Mouse (Mus musculus) liver, embryonic 13.5 days (tissue): ENCODE data around the gene Klk13. TPM values are rescaled to one million over a fixed set of nuclear protein-coding genes. Genes with fewer than 3 reads are reported as not detected.
"Not testable (repeated sequence)": the region's sequence is repeated elsewhere in the genome, so short reads cannot be mapped to it uniquely, and the experiment has no call there.

Source experiments
- ATAC-seq: fragments of 200-750 bp; cut with Nextera tagmentation; 2 replicates; pipeline ENCODE4 v1.8.0; 2017; ENCODE audit warnings: low read depth, mild to moderate bottlenecking, moderate number of reproducible peaks, moderate library complexity
- DNase-seq: peaks from one replicate; pipeline ENCODE4 v3.0.0; 2022
- H3K27ac ChIP-seq: fragments of 300-500 bp; sonication (generic); 2 replicates; pipeline ENCODE4 v1.5.1; 2015; ENCODE audit warnings: moderate library complexity, mild to moderate bottlenecking, inconsistent platforms
- H3K27me3 ChIP-seq: fragments of 300-500 bp; sonication (generic); 2 replicates; pipeline ENCODE4 v1.6.1; 2015; ENCODE audit warnings: mild to moderate bottlenecking, inconsistent platforms
- H3K36me3 ChIP-seq: fragments of 300-500 bp; sonication (generic); 2 replicates; pipeline ENCODE4 v1.6.1; 2015; ENCODE audit warnings: mild to moderate bottlenecking, inconsistent platforms
- H3K4me1 ChIP-seq: fragments of 300-500 bp; sonication (generic); replicated peaks from 2 replicates; pipeline ENCODE4 v1.6.1; 2015; ENCODE audit warnings: inconsistent platforms
- H3K4me2 ChIP-seq: fragments of 300-500 bp; sonication (generic); 2 replicates; pipeline ENCODE4 v1.6.1; 2015; ENCODE audit warnings: inconsistent platforms, mild to moderate bottlenecking, moderate library complexity
- H3K4me3 ChIP-seq: fragments of 300-500 bp; sonication (generic); replicated peaks from 2 replicates; pipeline ENCODE4 v1.5.1; 2015; ENCODE audit warnings: mild to moderate bottlenecking, inconsistent platforms
- H3K9ac ChIP-seq: fragments of 300-500 bp; sonication (generic); 2 replicates; pipeline ENCODE4 v1.6.1; 2015; ENCODE audit warnings: mild to moderate bottlenecking, inconsistent platforms
- H3K9me3 ChIP-seq: fragments of 300-500 bp; sonication (generic); replicated peaks from 2 replicates; pipeline ENCODE4 v1.6.1; 2016; ENCODE audit warnings: inconsistent platforms
- WGBS: fragments of 180-500 bp; shearing (Covaris S2); methylation state at CpG from one replicate; pipeline ENCODE4 v1.1.7; 2015; ENCODE audit not compliant: insufficient replicate concordance; 5-methylcytosine and 5-hydroxymethylcytosine counted together
- polyA plus RNA-seq: library from polyadenylated mRNA; unstranded; fragments of >200 nt; fragmentation: Nextera tagmentation; extraction: Ambion mirVana; gene quantifications from 2 replicates; pipeline ENCODE4 v1.2.1, GENCODE M21; 2015

Klk13 gene
- polyA plus RNA-seq, result not detected in 2 replicates

DNA sequence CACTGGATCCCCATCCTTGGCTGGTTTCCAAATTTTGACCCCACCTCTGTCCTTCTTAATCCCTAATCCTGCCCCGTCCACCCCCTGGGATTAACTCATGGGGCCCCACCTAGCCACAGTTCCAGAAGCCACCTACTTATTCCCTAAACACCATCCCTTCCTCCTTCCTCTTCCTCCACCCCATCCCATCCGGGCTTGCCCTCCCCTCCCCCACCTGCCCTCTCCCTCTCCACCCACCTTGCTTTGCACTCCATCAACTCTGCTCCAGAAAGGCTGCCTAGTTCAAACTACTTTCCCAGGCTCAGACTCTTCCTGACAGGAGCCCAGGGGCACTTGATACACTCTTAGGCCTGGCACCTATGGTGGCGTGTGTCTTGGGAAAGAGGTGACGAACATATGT lies at the start of gene Klk13:
TSS of gene Klk13 (plus strand) at position 301 of the 400 bp plus-strand sequence.
- DNase-seq (no peak), ATAC-seq (no peak)
- Histone ChIP-seq H3K4me3 (no peak within 1 kb of the TSS), H3K4me2 (no peak within 1 kb of the TSS), H3K27ac (no peak within 1 kb of the TSS), H3K36me3 (no peaks in the 10 kb centered on the region), H3K9me3 (no peaks in the 10 kb centered on the region), H3K9ac (no peak within 1 kb of the TSS), H3K4me1 (no peaks in the 10 kb centered on the region), H3K27me3 (no peaks in the 10 kb centered on the region)
- WGBS, result 37% methylated on average over 4 of the region's 4 CpGs

DNA sequence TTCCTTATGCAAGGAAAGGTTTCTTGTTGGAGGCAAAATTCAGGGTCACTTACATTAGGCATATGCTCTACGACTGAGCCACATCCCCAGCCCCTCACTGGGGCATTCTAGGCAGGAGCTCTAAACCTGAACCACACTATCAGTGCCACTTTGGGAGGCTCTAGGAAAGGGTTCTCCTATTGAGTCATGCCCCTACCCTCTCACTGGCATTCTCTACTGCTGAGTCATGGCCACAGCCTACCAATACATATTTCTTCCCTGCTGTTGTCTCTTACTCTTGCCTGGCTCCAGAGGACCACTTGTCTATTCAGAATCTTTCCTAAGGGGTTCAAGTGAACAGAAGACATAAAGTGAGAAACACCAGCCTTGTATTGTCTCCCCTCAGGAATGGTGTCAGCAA lies 49.6 kb upstream of the Klk13 start:
- no peak for ATAC-seq
- WGBS, result 57% methylated on average over 1 of the region's 1 CpGs
- H3K9me3 ChIP-seq, result no peaks in the 10 kb centered on the region

DNA sequence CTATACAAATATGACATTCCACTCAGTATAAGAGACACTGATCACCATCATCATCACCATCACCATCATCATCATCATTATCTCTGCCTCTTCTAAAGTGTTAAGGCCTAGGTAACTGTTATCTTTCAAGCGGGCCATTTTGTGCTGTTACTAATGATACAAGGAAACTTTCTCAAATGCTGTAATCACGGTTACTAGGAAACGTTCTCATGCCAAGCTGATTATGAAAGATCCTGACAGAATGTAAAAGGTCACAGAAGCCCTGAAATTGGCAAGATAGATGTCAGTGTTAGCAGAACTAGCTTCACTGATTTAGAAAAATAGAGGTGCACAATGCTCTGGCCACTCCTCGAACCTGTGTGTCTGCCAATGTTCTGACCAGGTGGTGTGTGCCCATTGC lies 45.1 kb upstream of the Klk13 start:
- not testable (repeated sequence) for H3K4me3 ChIP-seq, H3K4me1 ChIP-seq, H3K4me2 ChIP-seq, H3K27me3 ChIP-seq, DNase-seq, ATAC-seq, H3K27ac ChIP-seq, H3K9ac ChIP-seq, H3K9me3 ChIP-seq, H3K36me3 ChIP-seq
- WGBS, result 69% methylated on average over 4 of the region's 4 CpGs

More for the DNA sequence above, 49.6 kb upstream of the Klk13 start:
- H3K36me3 ChIP-seq, result no peaks in the 10 kb centered on the region
- H3K27me3 ChIP-seq, result no peaks in the 10 kb centered on the region
- DNase-seq, result no peak
- no peak overlapping the region for H3K27ac ChIP-seq
- no peak overlapping the region for H3K9ac ChIP-seq
- no peaks in the 10 kb centered on the region for H3K4me1 ChIP-seq
- H3K4me2 ChIP-seq, result no peak overlapping the region
- no peak overlapping the region for H3K4me3 ChIP-seq

DNA sequence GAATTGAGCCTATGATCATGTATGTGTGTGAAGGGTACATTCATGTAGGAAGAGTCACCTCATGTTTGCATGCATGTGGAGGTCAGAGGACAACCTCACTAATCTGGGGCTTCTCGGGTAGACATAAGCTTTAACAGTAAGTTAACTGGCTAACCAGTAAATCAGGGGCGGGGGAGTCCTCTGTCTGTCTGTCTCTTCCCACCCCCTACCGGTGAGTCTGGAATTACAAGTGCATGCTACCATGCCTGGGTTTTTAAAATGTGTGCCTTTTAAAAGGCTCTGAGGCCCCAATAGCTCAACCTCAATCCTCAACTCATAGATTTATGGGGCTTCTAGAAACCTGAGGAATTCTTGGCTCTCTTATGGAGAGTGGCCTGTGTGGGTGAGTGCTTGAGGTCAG lies 43.8 kb upstream of the Klk13 start:
- ATAC-seq (no peak), DNase-seq (no peak)
- no peaks in the 10 kb centered on the region for H3K9me3 ChIP-seq
- no peak overlapping the region for H3K9ac ChIP-seq
- H3K4me3 ChIP-seq, result no peak overlapping the region
- no peak overlapping the region for H3K27ac ChIP-seq
- peaks cover 19% of the 10 kb centered on the region for H3K4me1 ChIP-seq
- no peaks in the 10 kb centered on the region for H3K27me3 ChIP-seq
- no peaks in the 10 kb centered on the region for H3K36me3 ChIP-seq
- no peak overlapping the region for H3K4me2 ChIP-seq
- 9% methylated on average over 3 of the region's 3 CpGs for WGBS

DNA sequence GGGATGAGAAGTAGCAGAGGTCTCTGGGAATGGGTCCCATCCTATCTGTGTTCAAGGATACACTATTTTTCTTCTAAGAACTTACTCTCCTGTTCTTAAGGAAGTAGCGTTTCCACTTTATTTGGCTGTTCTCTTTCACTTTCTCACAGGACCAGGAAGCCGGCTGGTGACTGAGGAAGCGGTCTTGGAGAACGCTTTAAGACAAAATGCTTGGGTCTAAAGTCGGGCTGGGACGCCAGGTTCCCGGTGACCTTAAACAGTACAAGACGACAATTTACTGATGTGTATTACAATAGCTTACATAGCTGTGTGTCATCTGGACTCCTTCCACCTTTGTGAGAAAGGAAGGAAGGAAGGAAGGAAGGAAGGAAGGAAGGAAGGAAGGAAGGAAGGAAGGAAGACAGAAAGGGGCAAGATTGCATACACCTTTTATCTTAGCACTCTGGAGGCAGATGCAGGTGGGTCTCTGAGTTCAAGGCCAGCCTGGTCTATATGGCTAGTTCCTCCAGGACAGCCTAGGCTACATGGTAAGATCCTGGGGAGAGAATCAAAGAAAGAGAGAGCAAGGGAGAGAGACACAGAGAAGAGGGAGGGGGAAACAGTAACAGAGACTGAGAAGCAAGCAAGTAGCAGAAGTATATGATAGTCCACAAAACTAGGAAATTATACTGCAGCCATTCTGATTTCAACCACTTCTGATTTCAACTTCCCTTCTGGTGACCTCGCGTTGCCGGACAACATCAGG lies 41.1 kb upstream of the Klk13 start:
- Histone ChIP-seq H3K9ac (peak overlapping the region; percentile 73), H3K4me3 (peak overlapping the region; percentile 64), H3K4me1 (peaks cover 24% of the 10 kb centered on the region), H3K4me2 (peak overlapping the region; percentile 80), H3K27ac (no peak overlapping the region; the same call in 1 of the 2 replicates), H3K36me3 (peaks cover 22% of the 10 kb centered on the region), H3K27me3 (no peaks in the 10 kb centered on the region), H3K9me3 (no peaks in the 10 kb centered on the region)
- DNase-seq (no peak), ATAC-seq (peak; percentile 4; the same call in 1 of the 2 replicates)
- WGBS, result 60% methylated on average over 11 of the region's 11 CpGs

DNA sequence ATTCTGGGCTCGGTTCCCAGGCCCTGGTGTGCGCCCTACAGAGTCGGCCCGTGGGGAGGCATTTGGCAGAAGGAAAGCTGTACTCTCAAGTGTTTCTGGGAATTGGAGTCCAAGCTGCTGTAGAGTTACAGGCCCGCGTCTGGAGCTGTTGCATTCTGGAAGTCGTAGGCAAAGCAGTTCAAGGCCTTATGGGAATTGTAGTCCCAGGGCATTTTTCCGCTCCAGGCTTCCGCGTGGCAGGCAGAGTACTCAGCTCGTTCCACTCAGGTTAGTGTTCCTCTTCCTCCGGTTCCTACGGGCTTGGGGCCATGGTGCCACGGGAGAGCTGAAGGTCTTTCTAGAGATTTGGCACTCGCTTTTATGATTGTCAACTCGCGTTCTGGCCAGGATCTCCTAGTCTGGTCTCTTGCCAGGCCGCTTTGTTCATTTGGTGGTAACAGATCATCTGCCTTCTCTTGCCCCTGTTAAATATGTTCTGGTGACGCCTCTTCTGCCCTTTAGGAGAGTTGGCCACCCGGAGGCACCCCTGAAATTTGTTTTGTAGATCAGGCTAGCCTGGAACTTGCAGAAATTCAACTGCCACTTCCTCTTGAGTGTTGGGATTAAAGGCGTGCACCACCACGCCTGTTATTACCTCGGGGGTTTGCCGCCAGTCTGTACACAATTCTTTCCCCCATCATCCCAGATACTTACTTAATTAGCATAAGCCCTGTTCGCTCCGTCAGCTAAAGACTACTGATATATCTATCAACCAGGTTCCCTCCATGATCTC lies 40.4 kb upstream of the Klk13 start, which contains the start of gene Ctu1:
TSS of gene Ctu1 (plus strand) at position 208 of the 772 bp plus-strand sequence.
- Histone ChIP-seq H3K9me3 (no peaks in the 10 kb centered on the region), H3K27me3 (no peaks in the 10 kb centered on the region), H3K36me3 (peaks cover 30% of the 10 kb centered on the region), H3K27ac (no peak within 1 kb of the TSS; the same call in 1 of the 2 replicates), H3K4me2 (peak within 1 kb of the TSS; percentile 80), H3K4me3 (peak within 1 kb of the TSS; percentile 64), H3K9ac (peak within 1 kb of the TSS; percentile 73), H3K4me1 (peaks cover 24% of the 10 kb centered on the region)
- peak; percentile 94 for ATAC-seq
- peak; percentile 75 for DNase-seq
- under 1% methylated on average over 26 of the region's 26 CpGs for WGBS

DNA sequence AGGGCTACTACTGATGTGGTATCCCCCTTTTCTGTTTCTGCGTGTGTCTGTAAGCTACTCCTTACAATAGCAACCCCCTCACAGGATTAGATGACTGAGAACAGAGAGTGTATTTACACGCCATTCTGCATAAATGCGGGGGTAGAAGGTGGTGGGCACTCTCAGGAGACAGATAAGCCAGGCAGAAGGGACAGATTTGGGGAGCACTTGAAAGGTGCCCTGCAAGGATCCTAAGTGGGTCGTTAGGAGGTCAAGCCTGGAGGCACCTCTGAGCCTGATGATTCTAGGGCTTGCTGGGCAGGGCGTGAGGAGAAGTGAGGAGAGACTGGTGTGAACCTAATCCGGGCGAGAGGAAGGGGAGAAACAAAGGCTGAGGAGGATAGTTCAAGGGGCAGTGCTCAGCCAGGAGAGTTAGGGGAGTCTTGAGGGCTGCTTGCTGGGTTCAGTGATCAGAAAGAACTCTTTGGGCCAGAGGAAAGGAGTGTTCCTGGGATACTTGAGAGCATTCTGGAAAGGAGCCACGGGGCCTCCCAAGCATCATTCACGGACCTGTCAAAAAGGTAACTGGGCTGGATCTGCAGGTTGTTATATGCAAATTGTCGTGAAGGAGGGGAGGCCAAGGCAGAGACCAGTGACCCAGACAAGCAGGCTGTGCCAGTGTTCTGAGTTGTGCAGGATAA lies 39.6 kb upstream of the Klk13 start:
- Histone ChIP-seq H3K4me2 (peak overlapping the region; percentile 80), H3K36me3 (peaks cover 37% of the 10 kb centered on the region), H3K9me3 (no peaks in the 10 kb centered on the region), H3K4me3 (peak overlapping the region; percentile 64), H3K27ac (no peak overlapping the region), H3K9ac (peak overlapping the region; percentile 73), H3K4me1 (peaks cover 24% of the 10 kb centered on the region), H3K27me3 (no peaks in the 10 kb centered on the region)
- ATAC-seq, result no peak
- DNase-seq, result no peak
- 18% methylated on average over 10 of the region's 10 CpGs for WGBS

DNA sequence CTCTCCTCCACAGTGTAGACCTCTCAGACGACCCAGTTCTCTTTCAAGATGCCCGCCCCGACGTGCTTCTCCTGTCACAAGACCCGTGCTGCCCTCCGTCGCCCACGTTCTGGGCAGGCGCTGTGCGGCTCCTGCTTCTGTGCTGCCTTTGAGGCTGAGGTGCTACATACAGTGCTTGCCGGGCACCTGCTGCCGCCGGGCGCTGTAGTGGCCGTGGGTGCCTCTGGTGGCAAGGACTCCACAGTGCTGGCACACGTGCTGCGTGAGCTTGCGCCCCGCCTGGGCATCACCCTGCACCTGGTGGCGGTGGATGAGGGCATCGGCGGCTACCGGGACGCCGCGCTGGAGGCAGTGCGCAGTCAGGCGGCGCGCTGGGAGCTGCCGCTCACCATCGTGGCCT lies 37.3 kb upstream of the Klk13 start:
- Histone ChIP-seq H3K27me3 (no peaks in the 10 kb centered on the region), H3K4me3 (no peak overlapping the region), H3K9me3 (no peaks in the 10 kb centered on the region), H3K36me3 (peaks cover 43% of the 10 kb centered on the region), H3K4me2 (no peak overlapping the region), H3K27ac (no peak overlapping the region), H3K9ac (no peak overlapping the region), H3K4me1 (peaks cover 24% of the 10 kb centered on the region)
- 89% methylated on average over 32 of the region's 32 CpGs for WGBS
- DNase-seq (no peak), ATAC-seq (no peak)

DNA sequence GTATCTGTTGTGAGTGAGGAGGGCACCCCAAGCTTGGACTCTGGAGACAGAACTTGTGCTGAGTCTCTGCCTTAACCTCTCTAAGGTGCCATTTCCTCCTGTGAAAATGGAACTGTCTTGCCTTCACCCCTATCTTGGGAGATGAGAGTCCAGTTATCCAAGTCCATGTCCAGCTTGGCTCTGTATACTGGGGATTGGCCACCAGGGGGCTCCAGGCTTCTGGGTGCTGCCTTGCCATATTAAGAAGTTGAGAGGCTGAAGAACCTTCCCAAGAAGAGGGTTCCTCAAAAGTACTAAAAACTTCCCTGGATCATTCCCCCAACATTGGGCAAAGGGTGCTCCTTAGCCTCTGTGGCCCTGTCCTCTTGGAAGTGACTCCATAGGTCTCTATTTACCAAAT lies 33.9 kb upstream of the Klk13 start:
- H3K27ac ChIP-seq, result no peak overlapping the region
- no peak for DNase-seq

DNA sequence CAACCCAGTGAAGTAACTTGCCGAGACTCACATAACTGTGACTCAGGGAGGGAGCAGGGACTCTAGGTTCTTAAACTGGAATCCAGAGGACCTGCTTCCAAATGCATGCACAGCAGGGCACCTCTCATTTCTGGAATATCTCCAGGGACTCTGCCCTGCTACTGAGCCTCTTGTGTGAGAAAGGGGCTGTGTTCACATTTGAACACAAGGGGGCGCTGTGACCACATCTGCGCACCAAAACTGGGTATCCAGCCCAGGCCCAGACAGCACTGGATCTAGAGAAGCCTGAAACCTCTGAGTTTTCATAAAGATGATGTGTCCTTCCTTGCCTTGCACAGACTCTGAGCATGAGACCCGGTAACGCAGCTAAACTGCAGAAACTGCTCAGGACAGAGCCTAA lies 31.4 kb upstream of the Klk13 start:
- Histone ChIP-seq H3K4me2 (no peak overlapping the region), H3K27ac (no peak overlapping the region), H3K4me1 (no peaks in the 10 kb centered on the region), H3K9me3 (no peaks in the 10 kb centered on the region), H3K4me3 (no peak overlapping the region), H3K36me3 (peaks cover 24% of the 10 kb centered on the region), H3K27me3 (no peaks in the 10 kb centered on the region), H3K9ac (no peak overlapping the region)
- 26% methylated on average over 5 of the region's 5 CpGs for WGBS
- ATAC-seq, result no peak
- peak; percentile 17 for DNase-seq

More for the DNA sequence above, 33.9 kb upstream of the Klk13 start:
- ATAC-seq, result no peak
- Histone ChIP-seq H3K4me3 (no peak overlapping the region), H3K36me3 (peaks cover 43% of the 10 kb centered on the region), H3K4me1 (peaks cover 4% of the 10 kb centered on the region; the same call in 1 of the 2 replicates), H3K9me3 (no peaks in the 10 kb centered on the region), H3K4me2 (no peak overlapping the region), H3K27me3 (no peaks in the 10 kb centered on the region), H3K9ac (no peak overlapping the region)

DNA sequence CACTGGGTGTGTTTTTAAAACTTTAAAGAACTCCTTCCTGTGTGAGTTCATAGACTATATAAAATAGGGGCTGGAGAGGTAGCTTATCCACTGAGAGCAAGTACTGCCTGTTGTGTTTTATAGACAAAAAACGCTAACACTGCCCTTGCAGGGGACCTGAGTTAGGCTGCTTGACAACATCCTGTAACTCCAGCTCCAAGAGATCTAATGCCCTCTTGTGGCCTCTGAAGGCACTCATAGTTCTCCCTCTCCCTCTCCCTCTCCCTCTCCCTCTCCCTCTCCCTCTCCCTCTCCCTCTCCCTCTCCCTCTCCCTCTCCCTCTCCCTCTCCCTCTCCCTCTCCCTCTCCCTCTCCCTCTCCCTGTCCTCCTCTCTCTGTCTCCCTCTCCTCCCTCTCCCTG lies 29.9 kb upstream of the Klk13 start:
- not testable (repeated sequence) for H3K4me2 ChIP-seq, H3K36me3 ChIP-seq, H3K9me3 ChIP-seq, ATAC-seq, H3K4me3 ChIP-seq, H3K27ac ChIP-seq, H3K4me1 ChIP-seq, H3K9ac ChIP-seq, H3K27me3 ChIP-seq, DNase-seq
- WGBS, result 5% methylated on average over 1 of the region's 1 CpGs
